41 mouse cellular contexts compared by ENCODE assay signal in the genomic region with DNA sequence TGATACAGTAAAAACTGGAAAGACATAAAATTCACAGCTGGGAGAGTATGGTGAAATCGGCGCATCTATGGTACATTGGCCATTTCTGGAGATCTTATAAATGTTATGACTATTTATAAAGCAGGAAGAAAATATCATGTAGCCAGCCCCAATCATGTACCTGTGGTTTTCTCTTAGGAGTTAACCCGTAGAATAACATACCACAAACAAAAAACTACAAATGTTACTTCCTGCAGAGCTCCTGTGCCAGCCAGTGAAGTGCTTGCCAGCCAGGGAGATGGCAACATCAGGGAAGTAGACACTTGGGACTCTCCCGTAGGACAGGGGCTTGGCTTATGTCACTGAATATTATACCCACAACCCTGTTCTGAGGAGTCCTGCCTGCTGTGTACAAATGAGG. TPM values are rescaled to one million over a fixed set of nuclear protein-coding genes. Genes with fewer than 3 reads are reported as not detected.
"Had no signal": no experiment of that assay in that cellular context is flagged by ENCODE, and none has a peak within 500 bp of the region (broad histone marks: within the 10 kb centered on the region; RNA-seq: fewer than 3 reads in every experiment).

No protein-coding gene starts in this region.

- H3K4me2 ChIP-seq: heart, embryonic 11.5 days; heart, embryonic 13.5 days; heart, embryonic 15.5 days; hindbrain, embryonic 13.5 days; hindbrain, embryonic 15.5 days; limb, embryonic 13.5 days; limb, embryonic 15.5 days; liver, embryonic 13.5 days had no signal

- H3K27me3 ChIP-seq: heart, embryonic 13.5 days; heart, embryonic 15.5 days; hindbrain, embryonic 13.5 days; hindbrain, embryonic 15.5 days; limb, embryonic 13.5 days; limb, embryonic 15.5 days; liver, embryonic 13.5 days had no signal

- H3K36me3 ChIP-seq: heart, embryonic 13.5 days; heart, embryonic 15.5 days; hindbrain, embryonic 13.5 days; hindbrain, embryonic 15.5 days; limb, embryonic 13.5 days; limb, embryonic 15.5 days; liver, embryonic 13.5 days had no signal

- H3K4me1 ChIP-seq: heart, embryonic 13.5 days; heart, embryonic 15.5 days had no signal

- H3K4me3 ChIP-seq: gastrocnemius, adult 2 months; heart, adult 2 months; heart, embryonic 13.5 days; heart, embryonic 15.5 days; hindbrain, embryonic 13.5 days; hindbrain, embryonic 15.5 days; limb, embryonic 13.5 days; limb, embryonic 15.5 days; liver, embryonic 13.5 days had no signal

- DNase-seq: gastrocnemius, adult 2 months; gastrocnemius, postnatal 10 days; gastrocnemius, postnatal 25 days; heart, adult 2 months; heart, postnatal 14 days; heart, postnatal 4 days; kidney, adult 11 months; kidney, adult 8-10 months; kidney, postnatal 10 days; kidney, postnatal 36 days; layer of hippocampus, adult 9-11 months; layer of hippocampus, postnatal 36 days; left cerebral cortex, postnatal 4 days; liver, embryonic 13.5 days had no signal

- H3K27ac ChIP-seq: gastrocnemius, adult 2 months; heart, adult 2 months; heart, embryonic 13.5 days; heart, embryonic 15.5 days; hindbrain, embryonic 13.5 days; hindbrain, embryonic 15.5 days; hindbrain, postnatal 0 days; limb, embryonic 13.5 days; limb, embryonic 15.5 days; liver, embryonic 13.5 days had no signal

- H3K9me3 ChIP-seq: heart, embryonic 13.5 days; heart, embryonic 15.5 days; hindbrain, embryonic 13.5 days; hindbrain, embryonic 15.5 days; limb, embryonic 13.5 days; limb, embryonic 15.5 days; liver, embryonic 13.5 days had no signal

- H3K9ac ChIP-seq: heart, embryonic 13.5 days; heart, embryonic 15.5 days; hindbrain, embryonic 13.5 days; hindbrain, embryonic 15.5 days; limb, embryonic 13.5 days; limb, embryonic 15.5 days; liver, embryonic 13.5 days had no signal

- ATAC-seq: hindbrain, postnatal 0 days; intestine, embryonic 16.5 days had no signal

RNA-seq across cellular contexts. Expression of gene Gm10974, which starts 14.6 kb away (rescaled TPM):
- total RNA-seq: gastrocnemius, adult 2 months; gastrocnemius, postnatal 10 days; gastrocnemius, postnatal 25 days; gastrocnemius, postnatal 4 days; granulocyte monocyte progenitor cell, adult 5-6 weeks; heart, adult 2 months; heart, postnatal 14 days; heart, postnatal 4 days; hindbrain, postnatal 0 days; layer of hippocampus, adult 18-20 months; layer of hippocampus, adult 8-10 months; layer of hippocampus, postnatal 14 days; layer of hippocampus, postnatal 36 days; left cerebral cortex, adult 18-20 months; left cerebral cortex, adult 8-10 months; left cerebral cortex, postnatal 10 days; left cerebral cortex, postnatal 25 days; left cerebral cortex, postnatal 4 days; liver, adult 2 months had no signal
- polyA plus RNA-seq: frontal cortex, adult 2 months; heart, adult 2 months; heart, embryonic 11.5 days; heart, embryonic 13.5 days; heart, embryonic 15.5 days; heart, postnatal 0 days; hindbrain, embryonic 11.5 days; hindbrain, embryonic 13.5 days; hindbrain, embryonic 15.5 days; hindbrain, postnatal 0 days; intestine, embryonic 14.5 days; intestine, embryonic 16.5 days; kidney, embryonic 14.5 days; kidney, embryonic 16.5 days; large intestine, adult 2 months; limb, embryonic 11.5 days; limb, embryonic 13.5 days; limb, embryonic 15.5 days; liver, adult 2 months; liver, embryonic 13.5 days had no signal
